Mouse (Mus musculus): ENCODE data around the gene Gm10644. TPM values are rescaled to one million over a fixed set of nuclear protein-coding genes. Genes with fewer than 3 reads are reported as not detected.
"Not testable (repeated sequence)": the region's sequence is repeated elsewhere in the genome, so short reads cannot be mapped to it uniquely, and the experiment has no call there.

Gene Gm10644
- total RNA-seq (2015; ENCODE audit: low replicate concordance) (not detected in 2 replicates), total RNA-seq (2017; ENCODE audit: low replicate concordance) (1.0 TPM in 1 of 2 replicates, not detected in the other)

- ATAC-seq (replicated peaks; ENCODE audit: low FRiP score, poor library complexity, severe bottlenecking): peak; percentile 90
Observed at GRCm38 (mm10) chr8:83955106-83955957, at the start of gene Gm10644, which contains the start of gene Asf1b. Gene Gm10644 (minus strand): TSS chr8:83955205. Gene Asf1b (plus strand): TSS chr8:83955507.

GRCm38 (mm10) chr8:84004533-84005201 lies 49.7 kb upstream of the Gm10644 start:
- peak; percentile 98 for ATAC-seq (replicated peaks; ENCODE audit: low FRiP score, poor library complexity, severe bottlenecking)

- ATAC-seq (replicated peaks; ENCODE audit: low FRiP score, poor library complexity, severe bottlenecking): no peak
Observed at GRCm38 (mm10) chr8:84003612-84004246, 48.7 kb upstream of the Gm10644 start.

- ATAC-seq (replicated peaks; ENCODE audit: low FRiP score, poor library complexity, severe bottlenecking): no peak
Observed at GRCm38 (mm10) chr8:84002957-84003611, 48.1 kb upstream of the Gm10644 start.

- ATAC-seq (replicated peaks; ENCODE audit: low FRiP score, poor library complexity, severe bottlenecking): no peak
Observed at GRCm38 (mm10) chr8:84001281-84002000, 46.4 kb upstream of the Gm10644 start, which contains the start of gene 1700067K01Rik. Gene 1700067K01Rik (plus strand): TSS chr8:84001502.

- no peak for ATAC-seq (replicated peaks; ENCODE audit: low FRiP score, poor library complexity, severe bottlenecking)
Observed at GRCm38 (mm10) chr8:83999825-84000224, 44.8 kb upstream of the Gm10644 start.

GRCm38 (mm10) chr8:83999057-83999705 lies 44.2 kb upstream of the Gm10644 start:
- ATAC-seq (replicated peaks; ENCODE audit: low FRiP score, poor library complexity, severe bottlenecking): no peak

GRCm38 (mm10) chr8:83998231-83999056 lies 43.4 kb upstream of the Gm10644 start:
- peak; percentile 41 for ATAC-seq (replicated peaks; ENCODE audit: low FRiP score, poor library complexity, severe bottlenecking)

GRCm38 (mm10) chr8:83997511-83998141 lies 42.6 kb upstream of the Gm10644 start, which contains the start of gene Samd1:
Gene Samd1 (plus strand): TSS chr8:83997672.
- ATAC-seq (replicated peaks; ENCODE audit: low FRiP score, poor library complexity, severe bottlenecking): no peak

GRCm38 (mm10) chr8:83996567-83997505 lies 41.8 kb upstream of the Gm10644 start:
- peak; percentile 86 for ATAC-seq (replicated peaks; ENCODE audit: low FRiP score, poor library complexity, severe bottlenecking)

- ATAC-seq (replicated peaks; ENCODE audit: low FRiP score, poor library complexity, severe bottlenecking): no peak
Observed at GRCm38 (mm10) chr8:83995973-83996372, 41.0 kb upstream of the Gm10644 start.

- ATAC-seq (replicated peaks; ENCODE audit: low FRiP score, poor library complexity, severe bottlenecking): no peak
Observed at GRCm38 (mm10) chr8:83994030-83994429, 39.0 kb upstream of the Gm10644 start.

- ATAC-seq (replicated peaks; ENCODE audit: low FRiP score, poor library complexity, severe bottlenecking): peak; percentile 56
Observed at GRCm38 (mm10) chr8:83992488-83992887, 37.5 kb upstream of the Gm10644 start.

GRCm38 (mm10) chr8:83990170-83990569 lies 35.2 kb upstream of the Gm10644 start:
- no peak for ATAC-seq (replicated peaks; ENCODE audit: low FRiP score, poor library complexity, severe bottlenecking)

- ATAC-seq (replicated peaks; ENCODE audit: low FRiP score, poor library complexity, severe bottlenecking): no peak
Observed at GRCm38 (mm10) chr8:83989243-83989642, 34.2 kb upstream of the Gm10644 start.

GRCm38 (mm10) chr8:83983222-83983621 lies 28.2 kb upstream of the Gm10644 start:
- ATAC-seq (replicated peaks; ENCODE audit: low FRiP score, poor library complexity, severe bottlenecking): not testable (repeated sequence)
